Mouse (Mus musculus): Measurements from ENCODE around the gene 2700097O09Rik. TPM values are rescaled to one million over a fixed set of nuclear protein-coding genes. Genes with fewer than 3 reads are reported as not detected.

2700097O09Rik gene
- total and polyA plus RNA-seq, 3 experiments = 14.6 to 18.3 TPM; not detected in 1

DNA sequence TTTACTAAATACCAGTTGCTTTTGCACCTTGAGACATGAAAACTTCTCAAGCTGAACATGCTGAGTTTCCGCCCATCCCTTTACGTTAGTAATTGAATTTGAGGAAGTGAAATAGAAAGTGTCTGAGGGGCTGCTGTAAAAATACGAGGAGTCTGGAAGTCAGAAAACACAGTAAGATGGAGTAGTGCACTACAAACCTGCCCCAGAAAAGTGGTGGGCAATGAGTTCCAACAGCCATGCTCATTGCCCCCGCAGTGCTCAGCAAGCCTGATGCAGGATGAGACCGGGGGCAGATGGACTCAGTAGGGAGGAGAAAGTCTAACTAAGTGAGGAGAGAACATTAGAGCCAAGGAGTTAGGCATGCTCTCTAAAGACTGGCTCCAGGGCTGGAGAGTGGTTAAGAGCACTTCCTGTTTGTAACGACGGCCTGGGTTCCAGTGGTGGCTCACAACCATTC lies 60.5 kb downstream of the 2700097O09Rik start:
- Histone ChIP-seq H3K4me3 (ENCODE audit: control insufficient read depth in 1 of 2, insufficient read depth in 1 of 2, low read depth in 2 of 2, low read length in 2 of 2) (no peak overlapping the region), H3K9me3 (replicated peaks; ENCODE audit: insufficient read depth, low read length) (no peaks in the 10 kb centered on the region), H3K4me1 (ENCODE audit: control insufficient read depth in 1 of 2, insufficient read depth in 2 of 2, low read length in 2 of 2) (peaks cover 21 to 29% of the 10 kb centered on the region in 2 experiments), H3K27ac (ENCODE audit: control insufficient read depth, low read depth, low read length) (peak overlapping the region; percentile 58), H3K36me3 (ENCODE audit: control insufficient read depth in 1 of 2, insufficient read depth in 2 of 2, low read length in 2 of 2) (peaks cover 0 to 37% of the 10 kb centered on the region in 2 experiments; a peak in 2 of 4 replicates), H3K9ac (ENCODE audit: control insufficient read depth, low read depth, low read length, poor library complexity, severe bottlenecking) (peak overlapping the region; percentile 37; the same call in 1 of the 2 replicates), H3K79me2 (ENCODE audit: control insufficient read depth, insufficient read depth, low read length, poor library complexity) (no peaks in the 10 kb centered on the region), H3K27me3 (ENCODE audit: control insufficient read depth in 1 of 2, insufficient read depth in 2 of 2, low read length in 2 of 2) (no peaks in the 10 kb centered on the region)
- DNase-seq (ENCODE audit: low read depth, low spot score) = peak; percentile 65
- TF ChIP-seq NRF1 (IDR thresholded peaks at IDR 0.05; ENCODE audit: insufficient read depth, low read depth, low read length, poor library complexity, severe bottlenecking) (no peak), GATA1 (IDR thresholded peaks at IDR 0.05; ENCODE audit: low read depth, low read length) (no peak), MAFK (IDR thresholded peaks at IDR 0.05; ENCODE audit: borderline replicate concordance, low read depth, low read length) (no peak), MEF2A (IDR thresholded peaks at IDR 0.05; ENCODE audit: extremely low read depth, insufficient replicate concordance, low read depth, low read length, poor library complexity, severe bottlenecking) (no peak), ZMIZ1 (IDR thresholded peaks at IDR 0.05; ENCODE audit: low read depth, low read length) (no peak), MXI1 (IDR thresholded peaks at IDR 0.05; ENCODE audit: low read depth, low read length) (no peak), POLR2AphosphoS2 (IDR thresholded peaks at IDR 0.05; ENCODE audit: low read length) (no peak), NELFE (IDR thresholded peaks at IDR 0.05; ENCODE audit: low read depth, low read length) (no peak), ZC3H11A (IDR thresholded peaks at IDR 0.05; ENCODE audit: low read depth, low read length) (no peak), POLR2AphosphoS5 (IDR thresholded peaks at IDR 0.05; ENCODE audit: borderline replicate concordance, low read depth, low read length) (no peak), SMC3 (IDR thresholded peaks at IDR 0.05; ENCODE audit: low read depth, low read length) (no peak), E2F4 (IDR thresholded peaks at IDR 0.05; ENCODE audit: borderline replicate concordance, low read depth, low read length) (no peak), MYC (IDR thresholded peaks at IDR 0.05; ENCODE audit: low read depth, low read length) (no peak), GABPA (IDR thresholded peaks at IDR 0.05; ENCODE audit: low read depth, low read length) (no peak), TBP (IDR thresholded peaks at IDR 0.05; ENCODE audit: low read depth, low read length) (no peak), USF2 (IDR thresholded peaks at IDR 0.05; ENCODE audit: borderline replicate concordance in 1 of 2, insufficient read depth in 1 of 2, low read depth in 1 of 2, low read length in 2 of 2) (no peak)

DNA sequence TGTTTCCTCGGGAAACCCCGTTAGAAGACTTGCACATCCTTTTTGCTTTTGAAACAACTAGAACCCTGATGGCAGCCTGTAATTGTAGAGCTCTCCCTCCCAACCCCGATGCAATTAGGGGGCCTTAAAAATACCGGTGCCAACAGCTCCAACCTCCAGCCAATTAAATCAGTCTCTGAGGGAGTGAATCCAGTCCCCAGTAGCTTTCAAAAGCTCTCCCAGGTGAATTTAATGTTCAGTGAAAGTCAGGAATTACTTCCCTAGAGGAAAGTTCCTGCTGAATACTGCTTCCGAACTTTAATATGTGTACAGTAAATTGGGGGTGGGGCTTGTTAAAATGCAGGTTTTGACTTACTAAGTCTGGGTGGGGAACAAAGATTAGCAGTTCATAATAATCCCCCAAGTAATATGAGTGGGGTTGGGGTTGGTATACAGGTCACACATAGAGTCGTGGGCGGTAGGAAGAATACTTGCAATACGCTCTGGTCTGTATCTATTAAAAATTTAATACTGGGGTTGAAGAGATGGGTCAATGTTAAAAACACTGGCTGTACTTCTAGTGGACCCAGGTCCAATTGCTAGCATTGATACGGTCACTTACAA lies 62.7 kb downstream of the 2700097O09Rik start:
- peak overlapping the region; percentile 66 for H3K9ac ChIP-seq (ENCODE audit: control insufficient read depth, low read depth, low read length, poor library complexity, severe bottlenecking)
- peaks cover 21 to 29% of the 10 kb centered on the region in 2 experiments for H3K4me1 ChIP-seq (ENCODE audit: control insufficient read depth in 1 of 2, insufficient read depth in 2 of 2, low read length in 2 of 2)
- H3K27ac ChIP-seq (ENCODE audit: control insufficient read depth, low read depth, low read length) = peak overlapping the region; percentile 99
- H3K79me2 ChIP-seq (ENCODE audit: control insufficient read depth, insufficient read depth, low read length, poor library complexity) = no peaks in the 10 kb centered on the region
- no peaks in the 10 kb centered on the region for H3K9me3 ChIP-seq (replicated peaks; ENCODE audit: insufficient read depth, low read length)
- no peak for DNase-seq (ENCODE audit: low read depth, low spot score)
- peak overlapping the region; percentile 41 to 51 for H3K4me3 ChIP-seq (ENCODE audit: control insufficient read depth in 1 of 2, insufficient read depth in 1 of 2, low read depth in 2 of 2, low read length in 2 of 2)
- H3K27me3 ChIP-seq (ENCODE audit: control insufficient read depth in 1 of 2, insufficient read depth in 2 of 2, low read length in 2 of 2) = no peaks in the 10 kb centered on the region
- peaks cover 0 to 37% of the 10 kb centered on the region in 2 experiments; a peak in 2 of 4 replicates for H3K36me3 ChIP-seq (ENCODE audit: control insufficient read depth in 1 of 2, insufficient read depth in 2 of 2, low read length in 2 of 2)
- no peak for TF ChIP-seq MYB (IDR thresholded peaks at IDR 0.05; ENCODE audit: low read depth, low read length)
- TF ChIP-seq ZMIZ1 (IDR thresholded peaks at IDR 0.05; ENCODE audit: low read depth, low read length) = 0 out of 2 replicates have a peak, but pooled peaks have one; percentile 48
- TF ChIP-seq CHD1 (IDR thresholded peaks at IDR 0.05; ENCODE audit: low read depth, low read length) = 0 out of 2 replicates have a peak, but pooled peaks have one; percentile 62
- no peak for TF ChIP-seq MEF2A (IDR thresholded peaks at IDR 0.05; ENCODE audit: extremely low read depth, insufficient replicate concordance, low read depth, low read length, poor library complexity, severe bottlenecking)
- no peak for TF ChIP-seq ZNF384 (IDR thresholded peaks at IDR 0.05; ENCODE audit: low read depth, low read length)

Data from MEL (cell line).